Mouse (Mus musculus) neural tube, embryonic 14.5 days (tissue): Measurements from ENCODE around the gene Cep57l1. TPM values are rescaled to one million over a fixed set of nuclear protein-coding genes. Genes with fewer than 3 reads are reported as not detected.

Experiments used
- ATAC-seq: fragments of 200-750 bp; cut with Nextera tagmentation; 2 replicates; pipeline ENCODE4 v1.8.0; 2017; ENCODE audit warnings: low read depth, mild to moderate bottlenecking, moderate TSS enrichment, moderate library complexity
- H3K27ac ChIP-seq: fragments of 300-500 bp; sonication (generic); 2 replicates; pipeline ENCODE4 v1.5.1; 2014; ENCODE audit warnings: low read depth, mild to moderate bottlenecking, control low read depth, low read length, moderate library complexity, mixed read lengths
- H3K27me3 ChIP-seq: fragments of 300-500 bp; sonication (generic); 2 replicates; pipeline ENCODE4 v1.6.1; 2014; ENCODE audit warnings: low read length; ENCODE audit not compliant: control insufficient read depth, insufficient read depth
- H3K36me3 ChIP-seq: fragments of 300-500 bp; sonication (generic); 2 replicates; pipeline ENCODE4 v1.6.1; 2014; ENCODE audit warnings: low read length, mixed read lengths; ENCODE audit not compliant: control insufficient read depth, insufficient read depth
- H3K4me1 ChIP-seq: fragments of 300-500 bp; sonication (generic); 2 replicates; pipeline ENCODE4 v1.6.1; 2014; ENCODE audit warnings: low read length; ENCODE audit not compliant: control insufficient read depth, insufficient read depth
- H3K4me2 ChIP-seq: fragments of 300-500 bp; sonication (generic); 2 replicates; pipeline ENCODE4 v1.6.1; 2014; ENCODE audit warnings: mild to moderate bottlenecking, low read depth, low read length, control low read depth
- H3K4me3 ChIP-seq: fragments of 300-500 bp; sonication (generic); 2 replicates; pipeline ENCODE4 v1.5.1; 2014; ENCODE audit warnings: low read depth, low read length, control low read depth, mixed read lengths
- H3K9ac ChIP-seq: fragments of 300-500 bp; sonication (generic); replicated peaks from 2 replicates; pipeline ENCODE4 v1.6.1; 2014; ENCODE audit warnings: low read depth, mild to moderate bottlenecking, control low read depth, low read length, mixed read lengths
- H3K9me3 ChIP-seq: fragments of 300-500 bp; sonication (generic); 2 replicates; pipeline ENCODE4 v1.6.1; 2016; ENCODE audit warnings: low read length; ENCODE audit not compliant: control insufficient read depth
- WGBS: fragments of 180-500 bp; shearing (Covaris S2); extraction: QIAGEN DNeasy Blood & Tissue Kit; methylation state at CpG from one replicate; pipeline ENCODE4 v1.1.7; 2014; 5-methylcytosine and 5-hydroxymethylcytosine counted together
- polyA plus RNA-seq: library from polyadenylated mRNA; unstranded; fragments of >200 nt; fragmentation: Nextera tagmentation; extraction: Ambion mirVana; gene quantifications from 2 replicates; pipeline ENCODE4 v1.2.1, GENCODE M21; 2014

Gene Cep57l1
- polyA plus RNA-seq, 1 experiment from 2014 or later: 15.8 TPM

DNA sequence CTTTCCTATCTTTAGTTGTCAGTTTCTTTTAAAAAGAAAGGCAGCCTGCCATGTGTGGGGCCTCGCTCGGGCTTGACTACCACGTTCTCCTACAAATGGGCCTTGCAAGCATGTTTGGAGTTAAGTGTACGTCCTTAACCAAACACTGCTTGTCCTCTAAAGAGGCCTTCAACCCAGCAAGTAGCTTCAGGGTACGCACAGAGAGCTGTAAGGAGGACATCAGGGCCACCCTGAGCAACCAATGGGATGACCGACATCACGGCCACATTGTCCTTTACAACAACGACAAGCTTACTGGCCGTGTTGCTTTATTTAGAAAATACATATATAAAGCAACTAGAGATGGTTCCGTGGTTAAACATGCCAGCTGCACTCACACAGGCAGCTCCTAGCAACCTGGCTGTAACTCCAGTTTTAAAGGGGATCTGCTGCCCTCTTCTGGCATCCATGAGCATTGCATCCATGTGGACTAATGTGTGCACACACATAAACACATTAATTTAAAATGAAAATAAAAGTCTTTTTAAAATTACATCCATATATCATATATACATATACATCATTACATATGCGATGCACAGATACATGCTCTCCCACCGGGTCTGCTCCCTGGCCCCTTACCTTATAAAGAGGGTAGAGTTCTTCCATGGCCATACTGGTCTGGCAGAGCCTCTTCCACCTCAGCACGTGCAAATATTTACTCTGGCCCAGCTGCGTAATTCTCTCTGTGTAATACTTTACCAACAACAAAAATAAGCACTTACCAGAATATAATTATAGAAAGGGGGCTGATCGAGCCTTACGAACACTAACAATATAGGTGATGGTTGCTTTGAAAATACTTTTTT, 126.9 kb downstream of the Cep57l1 start:
- Histone ChIP-seq H3K4me2 (no peak overlapping the region), H3K9ac (no peak overlapping the region), H3K36me3 (no peaks in the 10 kb centered on the region), H3K4me3 (no peak overlapping the region), H3K9me3 (no peaks in the 10 kb centered on the region), H3K4me1 (no peaks in the 10 kb centered on the region), H3K27ac (no peak overlapping the region), H3K27me3 (no peaks in the 10 kb centered on the region)
- WGBS: 43% methylated on average over 16 of the region's 16 CpGs
- peak; percentile 73 for ATAC-seq

DNA sequence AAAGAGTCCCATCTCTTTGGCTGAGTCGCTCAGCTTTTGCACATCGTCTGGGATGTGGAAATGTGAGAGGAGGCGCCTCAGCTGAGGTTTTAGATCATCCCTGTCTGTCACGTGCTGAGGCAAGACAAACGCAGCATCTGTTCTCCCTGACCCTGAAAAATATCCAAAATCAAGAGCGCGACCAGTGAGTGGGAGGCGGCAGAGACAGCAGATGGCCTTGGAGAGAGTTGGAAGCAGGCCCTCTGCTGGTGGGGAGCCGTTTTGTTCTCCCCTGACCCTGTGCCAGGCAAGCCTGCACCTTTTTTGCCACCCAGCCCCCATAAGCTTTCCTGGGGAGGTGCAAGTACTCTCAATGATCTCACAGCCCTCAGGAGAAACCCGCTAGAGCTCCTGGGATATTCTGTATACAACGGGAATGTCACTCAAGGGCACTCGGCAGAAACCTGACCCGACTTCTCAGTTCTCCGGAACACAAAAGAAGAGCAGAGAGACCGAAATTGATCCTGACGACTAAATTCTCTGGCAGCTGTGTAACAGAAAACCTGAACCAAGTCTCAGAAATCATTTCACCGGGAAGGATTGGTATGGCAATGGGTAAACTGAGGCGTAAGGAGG, 130.8 kb downstream of the Cep57l1 start:
- Histone ChIP-seq H3K4me1 (no peaks in the 10 kb centered on the region), H3K27ac (no peak overlapping the region), H3K9ac (no peak overlapping the region), H3K4me2 (peak overlapping the region; percentile 31; the same call in 1 of the 2 replicates), H3K4me3 (no peak overlapping the region), H3K9me3 (no peaks in the 10 kb centered on the region), H3K27me3 (no peaks in the 10 kb centered on the region), H3K36me3 (no peaks in the 10 kb centered on the region)
- 28% methylated on average over 18 of the region's 18 CpGs for WGBS
- peak; percentile 68; the same call in 1 of the 2 replicates for ATAC-seq

DNA sequence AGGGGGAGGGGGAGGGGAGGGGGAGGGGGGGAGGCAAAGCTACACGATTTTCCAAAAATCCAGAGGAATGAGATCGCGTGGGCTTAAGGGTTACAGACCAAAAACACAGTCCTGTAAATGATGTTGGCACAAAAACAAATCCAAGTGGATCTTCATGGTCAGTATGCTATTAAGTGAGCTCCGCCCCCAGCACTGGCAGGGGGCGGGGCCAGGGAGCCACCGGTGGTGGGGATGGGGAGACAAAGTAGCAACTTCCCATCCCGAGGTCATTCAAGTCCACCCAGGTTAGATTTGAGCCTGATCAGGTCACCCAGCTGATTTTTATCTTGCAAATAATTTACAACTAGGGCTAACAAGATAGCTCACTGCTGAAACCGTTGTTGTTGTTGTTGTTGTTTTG, 132.3 kb downstream of the Cep57l1 start:
- H3K9ac ChIP-seq: no peak overlapping the region
- no peak for ATAC-seq
- H3K4me2 ChIP-seq: no peak overlapping the region
- no peaks in the 10 kb centered on the region for H3K9me3 ChIP-seq
- H3K4me3 ChIP-seq: no peak overlapping the region
- H3K4me1 ChIP-seq: no peaks in the 10 kb centered on the region
- H3K27ac ChIP-seq: no peak overlapping the region
- H3K27me3 ChIP-seq: no peaks in the 10 kb centered on the region
- H3K36me3 ChIP-seq: no peaks in the 10 kb centered on the region
- 60% methylated on average over 8 of the region's 8 CpGs for WGBS

DNA sequence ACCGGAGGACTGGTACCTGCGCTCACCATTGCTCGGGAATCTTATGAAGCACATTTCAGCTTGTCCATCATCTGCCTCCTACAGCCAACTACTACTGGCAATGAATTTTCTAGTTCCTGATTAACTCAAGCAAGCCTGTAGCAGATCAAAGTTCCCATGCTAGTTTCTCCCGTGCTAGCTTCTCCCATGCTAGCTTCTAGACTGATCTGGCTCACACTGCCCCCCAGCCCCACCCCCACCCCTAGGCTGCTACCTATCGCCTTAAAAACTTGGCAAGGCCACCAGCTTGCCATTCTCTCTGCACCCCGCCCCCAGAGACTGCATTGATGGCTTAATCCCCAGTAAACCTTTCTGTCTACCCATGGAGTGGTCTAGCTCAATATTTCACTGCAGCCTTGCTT, 133.0 kb downstream of the Cep57l1 start:
- H3K4me2 ChIP-seq: no peak overlapping the region
- WGBS: 90% methylated on average over 6 of the region's 6 CpGs
- no peaks in the 10 kb centered on the region for H3K36me3 ChIP-seq
- H3K27me3 ChIP-seq: no peaks in the 10 kb centered on the region
- no peak overlapping the region for H3K9ac ChIP-seq
- no peak for ATAC-seq
- no peak overlapping the region for H3K4me3 ChIP-seq
- no peaks in the 10 kb centered on the region for H3K9me3 ChIP-seq
- no peaks in the 10 kb centered on the region for H3K4me1 ChIP-seq
- no peak overlapping the region for H3K27ac ChIP-seq

DNA sequence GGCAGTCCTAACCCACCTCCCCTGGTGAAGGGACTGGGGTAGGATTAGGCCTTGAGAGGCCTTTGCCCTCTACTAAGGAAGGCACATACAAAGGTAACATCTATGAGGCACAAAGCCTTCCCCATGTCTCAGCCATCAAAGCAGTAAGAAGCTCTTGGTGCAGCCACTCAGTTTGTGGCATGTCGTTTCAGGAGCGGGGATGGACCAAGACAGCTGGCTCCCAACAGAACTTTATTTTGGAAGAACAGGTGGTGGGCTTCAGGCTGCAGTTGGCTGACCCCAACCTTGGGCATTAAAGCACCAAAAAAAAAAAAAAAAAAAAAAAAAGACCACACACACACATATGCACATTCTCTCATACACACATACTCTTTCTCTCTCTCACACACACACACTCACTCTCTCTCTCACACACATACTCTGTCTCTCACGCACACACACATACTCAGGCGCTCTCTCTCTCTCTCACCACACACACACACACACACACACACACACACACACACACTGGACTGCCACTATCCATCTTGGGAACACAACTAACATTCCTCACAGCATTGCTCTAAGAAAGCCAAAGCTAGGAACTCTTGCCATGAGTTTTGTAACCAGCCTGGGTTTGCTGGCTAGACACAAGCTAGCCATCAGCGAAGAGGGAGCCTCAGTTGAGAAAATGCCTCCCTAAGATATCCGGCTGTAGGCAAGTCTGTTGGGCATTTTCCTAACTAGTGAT, 133.7 kb downstream of the Cep57l1 start:
- no peaks in the 10 kb centered on the region for H3K9me3 ChIP-seq
- H3K4me1 ChIP-seq: no peaks in the 10 kb centered on the region
- no peaks in the 10 kb centered on the region for H3K27me3 ChIP-seq
- no peaks in the 10 kb centered on the region for H3K36me3 ChIP-seq
- 94% methylated on average over 6 of the region's 6 CpGs for WGBS
- ATAC-seq: no peak
- no peak overlapping the region for H3K9ac ChIP-seq
- H3K4me3 ChIP-seq: no peak overlapping the region
- H3K4me2 ChIP-seq: no peak overlapping the region
- no peak overlapping the region for H3K27ac ChIP-seq

- H3K4me3 ChIP-seq: no peak overlapping the region
- ATAC-seq: no peak
- no peak overlapping the region for H3K9ac ChIP-seq
- no peak overlapping the region for H3K27ac ChIP-seq
- H3K4me2 ChIP-seq: no peak overlapping the region
- no peaks in the 10 kb centered on the region for H3K36me3 ChIP-seq
- no peaks in the 10 kb centered on the region for H3K9me3 ChIP-seq
- WGBS: 81% methylated on average over 6 of the region's 6 CpGs
- no peaks in the 10 kb centered on the region for H3K4me1 ChIP-seq
- no peaks in the 10 kb centered on the region for H3K27me3 ChIP-seq
These were observed 134.4 kb downstream of the Cep57l1 start for GRCm38 (mm10) chr10:41675243-41675642.

DNA sequence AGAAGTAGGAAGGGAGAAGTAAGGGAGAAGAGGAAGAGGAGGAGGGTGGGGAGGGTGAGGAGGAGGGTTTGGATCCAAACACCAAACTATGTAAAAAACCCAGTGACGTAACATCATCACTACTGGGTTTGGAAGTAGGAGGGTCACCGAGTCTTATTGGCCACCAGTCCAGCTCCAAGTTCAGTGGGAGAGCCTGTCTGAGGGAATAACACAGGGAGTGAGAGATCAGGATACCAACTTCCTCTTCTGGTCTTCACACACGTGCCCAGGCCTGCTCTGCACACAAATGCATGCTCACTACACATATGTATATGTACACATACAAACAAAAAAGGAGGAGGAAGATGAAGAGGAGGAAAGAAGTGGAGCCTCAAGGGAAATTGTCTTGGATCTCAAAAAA, 135.3 kb downstream of the Cep57l1 start:
- H3K27ac ChIP-seq: no peak overlapping the region
- no peaks in the 10 kb centered on the region for H3K9me3 ChIP-seq
- no peak for ATAC-seq
- no peak overlapping the region for H3K4me2 ChIP-seq
- 85% methylated on average over 3 of the region's 3 CpGs for WGBS
- no peaks in the 10 kb centered on the region for H3K4me1 ChIP-seq
- H3K36me3 ChIP-seq: no peaks in the 10 kb centered on the region
- H3K9ac ChIP-seq: no peak overlapping the region
- H3K27me3 ChIP-seq: no peaks in the 10 kb centered on the region
- H3K4me3 ChIP-seq: no peak overlapping the region

DNA sequence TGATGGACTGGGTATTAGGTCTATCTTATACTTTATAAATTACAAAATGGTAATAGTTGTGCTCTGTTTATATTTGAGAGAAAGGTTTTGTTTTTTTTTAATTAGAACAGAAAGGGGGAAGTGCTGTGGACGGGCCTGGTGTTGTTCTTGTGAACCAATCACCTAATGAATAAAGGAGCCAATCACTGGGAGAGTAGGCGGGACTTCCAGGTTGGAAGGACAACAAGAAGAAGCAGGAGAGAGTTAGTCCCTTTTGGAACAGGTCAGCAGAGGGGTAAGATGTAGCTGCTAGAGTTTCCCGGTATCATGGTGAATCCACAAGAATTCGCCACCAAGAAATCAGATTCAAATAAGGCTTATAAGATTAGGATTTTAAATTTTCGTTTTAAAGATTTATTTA, 139.5 kb downstream of the Cep57l1 start:
- Histone ChIP-seq H3K27me3 (no peaks in the 10 kb centered on the region), H3K36me3 (no peaks in the 10 kb centered on the region), H3K4me2 (no peak overlapping the region), H3K4me1 (no peaks in the 10 kb centered on the region), H3K9ac (no peak overlapping the region), H3K27ac (no peak overlapping the region), H3K9me3 (no peaks in the 10 kb centered on the region), H3K4me3 (no peak overlapping the region)
- no peak for ATAC-seq
- WGBS: 84% methylated on average over 5 of the region's 5 CpGs
